Mouse (Mus musculus) erythroblast, embryonic 14.5 days (primary cell): Measurements from ENCODE around the gene Eef2.

ENCODE experiments used
- GATA1 ChIP-seq: IDR thresholded peaks from 2 replicates; pipeline ENCODE4 v1.6.1; 2012; ENCODE audit warnings: low read length, inconsistent platforms, mixed read lengths
- TAL1 ChIP-seq: IDR thresholded peaks from 3 replicates; pipeline ENCODE4 v1.6.1; 2012; ENCODE audit warnings: low read length, inconsistent platforms, mixed read lengths

DNA sequence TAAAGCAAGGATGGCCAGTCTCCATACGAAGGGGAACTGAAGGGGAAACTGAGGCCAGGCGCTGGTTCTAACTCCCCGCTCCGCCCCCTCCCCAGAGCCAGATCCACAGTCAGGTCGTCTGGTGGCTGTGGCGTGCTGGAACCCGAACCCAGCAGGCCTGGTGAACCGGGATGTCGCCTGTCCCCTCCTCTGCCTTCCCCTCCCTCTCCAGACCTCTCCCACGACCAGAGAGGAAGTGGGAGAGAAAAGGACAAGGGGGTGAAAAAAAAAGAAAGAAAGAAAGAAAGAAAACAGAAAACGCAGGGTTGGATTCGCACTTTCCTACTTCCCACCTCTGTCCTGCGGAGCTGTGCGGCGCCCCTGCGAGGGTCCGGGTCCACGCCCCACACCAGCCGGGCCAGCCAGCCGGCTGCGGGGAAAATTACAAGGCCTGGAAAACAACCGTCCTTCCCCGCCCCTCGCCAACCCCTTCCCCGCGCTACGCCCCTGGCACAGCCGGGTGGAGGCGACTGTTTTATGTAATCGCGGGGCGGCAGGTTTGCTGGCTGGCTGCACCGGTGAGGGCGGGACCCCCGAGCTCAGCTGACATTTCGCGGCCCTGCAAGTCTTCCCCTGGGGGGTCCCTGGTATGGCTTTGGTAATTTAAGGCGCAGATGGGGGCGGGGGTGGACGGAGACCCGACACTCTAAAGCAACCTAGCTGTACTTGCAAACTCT, 41.3 kb upstream of the Eef2 start, which contains the start of gene Zbtb7a:
- TF ChIP-seq TAL1: no peak
- TF ChIP-seq GATA1: no peak
